Mouse (Mus musculus) embryonic facial prominence, embryonic 11.5 days (tissue): ENCODE data around the gene Gm4565. TPM values are rescaled to one million over a fixed set of nuclear protein-coding genes. Genes with fewer than 3 reads are reported as not detected.
"Not testable (repeated sequence)": the region's sequence is repeated elsewhere in the genome, so short reads cannot be mapped to it uniquely, and the experiment has no call there.

Source experiments
- ATAC-seq: fragments of 200-750 bp; cut with Nextera tagmentation; replicated peaks from 2 replicates; pipeline ENCODE4 v1.8.0; 2017; ENCODE audit warnings: low read depth; ENCODE audit not compliant: insufficient number of reproducible peaks, low FRiP score, low TSS enrichment
- DNase-seq: peaks from one replicate; pipeline ENCODE4 v3.0.0-alpha.2; 2015; ENCODE audit warnings: low spot score
- H3K27ac ChIP-seq: fragments of 300-500 bp; sonication (generic); replicated peaks from 2 replicates; pipeline ENCODE4 v1.5.1; 2014; ENCODE audit warnings: mild to moderate bottlenecking, low read depth, low read length, control low read depth
- H3K27me3 ChIP-seq: fragments of 300-500 bp; sonication (generic); 2 replicates; pipeline ENCODE4 v1.6.1; 2014; ENCODE audit warnings: mild to moderate bottlenecking, low read length, moderate library complexity, mixed read lengths; ENCODE audit not compliant: control insufficient read depth, insufficient read depth
- H3K36me3 ChIP-seq: fragments of 300-500 bp; sonication (generic); replicated peaks from 2 replicates; pipeline ENCODE4 v1.6.1; 2014; ENCODE audit warnings: low read depth, mild to moderate bottlenecking, low read length, moderate library complexity, mixed read lengths; ENCODE audit not compliant: control insufficient read depth, insufficient read depth
- H3K4me1 ChIP-seq: fragments of 300-500 bp; sonication (generic); 2 replicates; pipeline ENCODE4 v1.6.1; 2014; ENCODE audit warnings: low read length, mixed read lengths; ENCODE audit not compliant: control insufficient read depth, insufficient read depth
- H3K4me2 ChIP-seq: fragments of 300-500 bp; sonication (generic); 2 replicates; pipeline ENCODE4 v1.6.1; 2014; ENCODE audit warnings: low read depth, mild to moderate bottlenecking, control low read depth, low read length, moderate library complexity
- H3K4me3 ChIP-seq: fragments of 300-500 bp; sonication (generic); 2 replicates; pipeline ENCODE4 v1.5.1; 2014; ENCODE audit warnings: low read depth, low read length, control low read depth
- H3K9ac ChIP-seq: fragments of 300-500 bp; sonication (generic); replicated peaks from 2 replicates; pipeline ENCODE4 v1.6.1; 2014; ENCODE audit warnings: mild to moderate bottlenecking, control low read depth, low read length
- H3K9me3 ChIP-seq: fragments of 300-500 bp; sonication (generic); replicated peaks from 2 replicates; pipeline ENCODE4 v1.6.1; 2016; ENCODE audit warnings: mild to moderate bottlenecking, low read length, inconsistent platforms, mixed read lengths; ENCODE audit not compliant: control insufficient read depth
- WGBS: fragments of 180-500 bp; shearing (Covaris S2); extraction: QIAGEN DNeasy Blood & Tissue Kit; methylation state at CpG from one replicate; pipeline ENCODE4 v1.1.7; 2014; 5-methylcytosine and 5-hydroxymethylcytosine counted together
- polyA plus RNA-seq: library from polyadenylated mRNA; unstranded; fragments of >200 nt; fragmentation: Nextera tagmentation; extraction: Ambion mirVana; gene quantifications from 2 replicates; pipeline ENCODE4 v1.2.1, GENCODE M21; 2014

Gm4565 gene
- polyA plus RNA-seq: not detected in 2 replicates

GRCm38 (mm10) chr7:22588027-22588426 is at the start of gene Gm4565:
Gm4565 (minus strand) TSS chr7:22588127.
- DNase-seq, H3K4me1 ChIP-seq: not testable (repeated sequence)
- WGBS: 96% methylated on average over 2 of the region's 4 CpGs

DNA sequence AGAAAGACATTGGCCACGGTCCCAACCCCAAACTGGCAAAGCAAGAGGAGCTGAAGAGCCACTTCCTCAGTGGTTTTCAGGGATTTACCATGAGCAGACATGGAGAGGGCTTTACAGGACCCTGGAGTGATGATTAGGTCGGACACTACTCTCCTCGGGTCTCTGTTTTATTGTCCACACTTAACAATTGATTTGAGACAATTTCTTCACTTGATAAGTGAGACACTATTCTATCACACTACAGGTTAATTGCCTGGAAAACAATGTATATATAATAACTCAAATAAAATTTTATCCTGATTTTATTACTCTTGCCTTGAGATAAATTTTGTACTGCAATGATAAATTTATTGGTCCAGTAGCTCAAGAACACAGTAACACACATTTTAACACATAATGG is 22.7 kb downstream of the Gm4565 start, which contains the start of gene Gm4201:
TSS of gene Gm4201 (minus strand) at position 101 of the 400 bp plus-strand sequence.
- not testable (repeated sequence) for DNase-seq, H3K4me1 ChIP-seq, ATAC-seq, H3K4me3 ChIP-seq, H3K4me2 ChIP-seq, H3K27ac ChIP-seq, H3K27me3 ChIP-seq, H3K36me3 ChIP-seq, H3K9me3 ChIP-seq, H3K9ac ChIP-seq
- WGBS: no CpG with 5 or more reads among the region's 3 CpGs

More at GRCm38 (mm10) chr7:22588027-22588426, at the start of gene Gm4565:
- not testable (repeated sequence) for H3K36me3 ChIP-seq, H3K27ac ChIP-seq, H3K27me3 ChIP-seq, H3K9ac ChIP-seq, ATAC-seq, H3K4me3 ChIP-seq, H3K9me3 ChIP-seq, H3K4me2 ChIP-seq

- H3K27me3 ChIP-seq, DNase-seq, H3K36me3 ChIP-seq, ATAC-seq, H3K4me3 ChIP-seq, H3K27ac ChIP-seq, H3K4me1 ChIP-seq, H3K4me2 ChIP-seq, H3K9ac ChIP-seq, H3K9me3 ChIP-seq: not testable (repeated sequence)
- WGBS: no CpG with 5 or more reads among the region's 1 CpGs
These were observed 53.1 kb downstream of the Gm4565 start, which contains the start of gene Gm8677 for GRCm38 (mm10) chr7:22534787-22535186. Gm8677 (minus strand) TSS chr7:22534887.

Other genes with a start within 250 kb of the Gm4565 start
- not detected in 2 replicates for gene Gm8660, start 217.1 kb downstream of the Gm4565 start, polyA plus RNA-seq
- not detected in 2 replicates for gene Vmn1r148, start 174.5 kb downstream of the Gm4565 start, polyA plus RNA-seq
- not detected in 2 replicates for gene Vmn1r149, start 149.9 kb downstream of the Gm4565 start, polyA plus RNA-seq
- gene Gm10665, start 124.1 kb downstream of the Gm4565 start, polyA plus RNA-seq: not detected in 2 replicates
- gene Vmn1r151, start 88.4 kb downstream of the Gm4565 start, polyA plus RNA-seq: not detected in 2 replicates
- not detected in 2 replicates for gene Vmn1r152, start 65.2 kb downstream of the Gm4565 start, polyA plus RNA-seq
- not detected in 2 replicates for gene Gm8677, start 53.2 kb downstream of the Gm4565 start, polyA plus RNA-seq
- gene Gm4201, start 22.8 kb downstream of the Gm4565 start, polyA plus RNA-seq: not detected in 2 replicates
- gene Vmn1r155, start 69.9 kb upstream of the Gm4565 start, polyA plus RNA-seq: not detected in 2 replicates
- gene Gm8693, start 104.2 kb upstream of the Gm4565 start, polyA plus RNA-seq: not detected in 2 replicates
- not detected in 2 replicates for gene Gm4567, start 131.6 kb upstream of the Gm4565 start, polyA plus RNA-seq
- gene Vmn1r157, start 173.6 kb upstream of the Gm4565 start, polyA plus RNA-seq: not detected in 2 replicates
- not detected in 2 replicates for gene Vmn1r158, start 202.7 kb upstream of the Gm4565 start, polyA plus RNA-seq